In genomic region chr2:164856309-164857100, GRCm38 (mm10) we compare ENCODE assay signal across 10 mouse cellular contexts. TPM values are rescaled to one million over a fixed set of nuclear protein-coding genes. Genes with fewer than 3 reads are reported as not detected.
DNase-seq lines count a peak whose midpoint lies in the region; ATAC-seq and TF ChIP-seq lines count a peak whose summit lies in the region.
"Had no signal": no experiment of that assay in that cellular context is flagged by ENCODE, and none has a peak within 500 bp of the region (broad histone marks: within the 10 kb centered on the region; RNA-seq: fewer than 3 reads in every experiment).

No protein-coding gene starts in this region.

- no peaks in the 10 kb centered on the region for H3K79me2 ChIP-seq in heart, adult 2 months (replicated peaks; ENCODE audit: control insufficient read depth, insufficient read depth, low read length)

- TF ChIP-seq EP300 in heart, adult 2 months (IDR thresholded peaks at IDR 0.05; ENCODE audit: insufficient read depth, low read depth, low read length) = no peak

- CTCF ChIA-PET in Patski (lab: Charles Lee) = interaction anchor here (0.8 to 1.8 kb wide), 3 partner anchors 14 to 24 kb away, joined by 3 to 4 read pairs (median 3); partner anchors contain the start of genes Ctsa and Neurl2

- TF ChIP-seq CTCF in heart, adult 2 months (IDR thresholded peaks at IDR 0.05) = peak; percentile 32; the same call in 1 of the 2 replicates
- TF ChIP-seq CTCF in Patski (IDR thresholded peaks at IDR 0.05) = no peak
- no peak for TF ChIP-seq CTCF in forebrain, postnatal 0 days (IDR thresholded peaks at IDR 0.05; ENCODE audit: low read depth)

- ATAC-seq in Patski = peak; percentile 32
- ATAC-seq in forebrain, postnatal 0 days = peak; percentile 24; the same call in 1 of the 2 replicates
- peak; percentile 30 for ATAC-seq in limb, embryonic 14.5 days (ENCODE audit: low FRiP score, low read depth)
- ATAC-seq in neural tube, embryonic 11.5 days (ENCODE audit: insufficient read depth, low FRiP score, low TSS enrichment) = peak; percentile 51; the same call in 1 of the 2 replicates

- DNase-seq in heart, adult 2 months = peak; percentile 49 to 63
- no peak for DNase-seq in heart, postnatal 25 days (ENCODE audit: low spot score)
- DNase-seq in Patski (ENCODE audit: low read depth, low spot score) = no peak
- DNase-seq in forebrain, postnatal 0 days = no peak
- no peak for DNase-seq in limb, embryonic 14.5 days (ENCODE audit: low spot score)
- DNase-seq in neural tube, embryonic 11.5 days (ENCODE audit: low spot score) = no peak
- DNase-seq in adrenal gland, postnatal 4 days (ENCODE audit: low spot score in 2 of 2) = no peak
- DNase-seq in frontal cortex, postnatal 10 days (ENCODE audit: low spot score in 2 of 2) = no peak

- intact Hi-C loops in heart, adult 2 months (cut with DNase I) = loop anchor here (2.0 kb wide), 1 partner anchor 22 kb away; the partner anchor contains the start of gene Pcif1
- intact Hi-C loops in heart, postnatal 25 days (cut with DNase I) = no loop called here

- peaks cover 4% of the 10 kb centered on the region; the same call in 1 of the 2 replicates for H3K4me1 ChIP-seq in heart, adult 2 months (ENCODE audit: control insufficient read depth, insufficient read depth, low read length)
- 0 out of 2 replicates have a peak, but pooled peaks cover 14% of the 10 kb centered on the region for H3K4me1 ChIP-seq in forebrain, postnatal 0 days (ENCODE audit: insufficient read depth)
- H3K4me1 ChIP-seq in limb, embryonic 14.5 days (ENCODE audit: control insufficient read depth, insufficient read depth, low read length) = peaks cover 10% of the 10 kb centered on the region; the same call in 1 of the 2 replicates
- peaks cover 12% of the 10 kb centered on the region for H3K4me1 ChIP-seq in neural tube, embryonic 11.5 days (ENCODE audit: control insufficient read depth, insufficient read depth, low read length)

- H3K4me3 ChIP-seq in heart, adult 2 months = peak overlapping the region; percentile 47
- peak overlapping the region; percentile 38 for H3K4me3 ChIP-seq in forebrain, postnatal 0 days (ENCODE audit: low read depth, low read length)
- H3K4me3 ChIP-seq in limb, embryonic 14.5 days (replicated peaks; ENCODE audit: low read length) = peak overlapping the region; percentile 52
- H3K4me3 ChIP-seq in neural tube, embryonic 11.5 days (ENCODE audit: low read depth, low read length) = peak overlapping the region; percentile 48

- no peaks in the 10 kb centered on the region for H3K36me3 ChIP-seq in heart, adult 2 months (ENCODE audit: control insufficient read depth, insufficient read depth, low read length)
- H3K36me3 ChIP-seq in forebrain, postnatal 0 days (ENCODE audit: insufficient read depth) = no peaks in the 10 kb centered on the region
- no peaks in the 10 kb centered on the region for H3K36me3 ChIP-seq in limb, embryonic 14.5 days (ENCODE audit: control insufficient read depth, insufficient read depth, low read length)
- no peaks in the 10 kb centered on the region for H3K36me3 ChIP-seq in neural tube, embryonic 11.5 days (ENCODE audit: control insufficient read depth, insufficient read depth, low read length)

- peak overlapping the region; percentile 81 for H3K4me2 ChIP-seq in forebrain, postnatal 0 days (ENCODE audit: low read depth)
- H3K4me2 ChIP-seq in limb, embryonic 14.5 days (replicated peaks; ENCODE audit: low read depth, low read length, severe bottlenecking) = peak overlapping the region; percentile 97
- peak overlapping the region; percentile 97 for H3K4me2 ChIP-seq in neural tube, embryonic 11.5 days (ENCODE audit: low read depth)

- no peak for TF ChIP-seq POLR2A in heart, adult 2 months (IDR thresholded peaks at IDR 0.05; ENCODE audit: insufficient read depth, low read depth, low read length)
- no peak for TF ChIP-seq POLR2A in limb, embryonic 14.5 days (IDR thresholded peaks at IDR 0.05; ENCODE audit: borderline replicate concordance, extremely low read depth, insufficient read depth, insufficient read length)

- H3K27me3 ChIP-seq in heart, adult 2 months (ENCODE audit: control insufficient read depth, insufficient read depth, low read length) = no peaks in the 10 kb centered on the region
- no peaks in the 10 kb centered on the region for H3K27me3 ChIP-seq in Patski
- peaks cover 21% of the 10 kb centered on the region for H3K27me3 ChIP-seq in forebrain, postnatal 0 days (ENCODE audit: insufficient read depth, low read length)
- peaks cover 41% of the 10 kb centered on the region for H3K27me3 ChIP-seq in limb, embryonic 14.5 days (ENCODE audit: control insufficient read depth, insufficient read depth, low read length)
- peaks cover 8% of the 10 kb centered on the region for H3K27me3 ChIP-seq in neural tube, embryonic 11.5 days (ENCODE audit: control insufficient read depth, insufficient read depth, low read length)

- H3K27ac ChIP-seq in heart, adult 2 months = peak overlapping the region; percentile 83
- no peak overlapping the region for H3K27ac ChIP-seq in forebrain, postnatal 0 days (ENCODE audit: low read depth, low read length)
- no peak overlapping the region for H3K27ac ChIP-seq in limb, embryonic 14.5 days (replicated peaks; ENCODE audit: low read depth, low read length)
- no peak overlapping the region for H3K27ac ChIP-seq in neural tube, embryonic 11.5 days (ENCODE audit: low read depth, low read length)

- H3K9ac ChIP-seq in heart, adult 2 months (ENCODE audit: low read depth, low read length) = peak overlapping the region; percentile 67
- peak overlapping the region; percentile 40; the same call in 1 of the 2 replicates for H3K9ac ChIP-seq in forebrain, postnatal 0 days
- H3K9ac ChIP-seq in limb, embryonic 14.5 days (ENCODE audit: low read depth, low read length, severe bottlenecking) = peak overlapping the region; percentile 34; the same call in 1 of the 2 replicates
- peak overlapping the region; percentile 32 for H3K9ac ChIP-seq in neural tube, embryonic 11.5 days (ENCODE audit: low read length)

- in situ Hi-C loops in Patski (cut with MboI; ENCODE audit: low pct_unique_long_range_greater_than_20kb) = no loop called here

- WGBS in heart, adult 2 months = 3% methylated on average over 42 of the region's 42 CpGs
- WGBS in forebrain, postnatal 0 days = 2% methylated on average over 42 of the region's 42 CpGs
- 1% methylated on average over 42 of the region's 42 CpGs for WGBS in limb, embryonic 14.5 days
- WGBS in neural tube, embryonic 11.5 days = under 1% methylated on average over 42 of the region's 42 CpGs

- H3K9me3 ChIP-seq in forebrain, postnatal 0 days (ENCODE audit: low read length) = no peaks in the 10 kb centered on the region
- H3K9me3 ChIP-seq in limb, embryonic 14.5 days (ENCODE audit: control insufficient read depth, low read length) = no peaks in the 10 kb centered on the region
- no peaks in the 10 kb centered on the region for H3K9me3 ChIP-seq in neural tube, embryonic 11.5 days (ENCODE audit: control insufficient read depth, low read length)

- POLR2A ChIA-PET in Patski (lab: Charles Lee) = interaction anchor here (1.0 kb wide), 1 partner anchor 10 kb away, joined by 4 read pairs; no protein-coding TSS in a partner anchor

RNA-seq across cellular contexts. Expression of gene Pltp, which starts 1.0 kb away (rescaled TPM):
- total RNA-seq in heart, adult 2 months (2021) = 10 to 100 TPM; 33.8 to 36.1 TPM
- 57.4 and 71.2 TPM in 2 replicates for polyA plus RNA-seq in heart, adult 2 months (2012; rRNA removed)
- total RNA-seq in heart, postnatal 25 days (2021) = 10 to 100 TPM; 35.9 to 37.5 TPM
- 9.4 TPM for polyA plus RNA-seq in Patski (2021)
- 28.2 and 43.4 TPM in 2 replicates for total RNA-seq in forebrain, postnatal 0 days (2014; rRNA removed)
- polyA plus RNA-seq in forebrain, postnatal 0 days (2015; fragmentation: Nextera tagmentation; extraction: Ambion mirVana) = 67.9 and 80.7 TPM in 2 replicates
- polyA plus RNA-seq in limb, embryonic 14.5 days (2012; rRNA removed) = 45.5 and 55.3 TPM in 2 replicates
- polyA plus RNA-seq in limb, embryonic 14.5 days (2014; fragmentation: Nextera tagmentation; extraction: Ambion mirVana) = 51.1 and 56.2 TPM in 2 replicates
- polyA plus RNA-seq in neural tube, embryonic 11.5 days (2014; fragmentation: Nextera tagmentation; extraction: Ambion mirVana) = 58.4 and 58.9 TPM in 2 replicates
- total RNA-seq in adrenal gland, postnatal 4 days (2021) = 10 to 100 TPM; 25.7 to 28.9 TPM

RNA-seq across cellular contexts. Expression of gene Pcif1, which starts 22.6 kb away (rescaled TPM):
- total RNA-seq in heart, adult 2 months (2021) = 10 to 100 TPM; 25.7 to 31.8 TPM
- polyA plus RNA-seq in heart, adult 2 months (2012; rRNA removed) = 18.4 and 20.8 TPM in 2 replicates
- total RNA-seq in heart, postnatal 25 days (2021) = 10 to 100 TPM; 27.5 to 34.6 TPM
- polyA plus RNA-seq in Patski (2021) = 38.7 TPM
- total RNA-seq in forebrain, postnatal 0 days (2014; rRNA removed) = 67.3 and 82.2 TPM in 2 replicates
- polyA plus RNA-seq in forebrain, postnatal 0 days (2015; fragmentation: Nextera tagmentation; extraction: Ambion mirVana) = 104 and 115 TPM in 2 replicates
- 40.5 and 48.6 TPM in 2 replicates for polyA plus RNA-seq in limb, embryonic 14.5 days (2012; rRNA removed)
- polyA plus RNA-seq in limb, embryonic 14.5 days (2014; fragmentation: Nextera tagmentation; extraction: Ambion mirVana) = 66.4 and 73.0 TPM in 2 replicates
- polyA plus RNA-seq in neural tube, embryonic 11.5 days (2014; fragmentation: Nextera tagmentation; extraction: Ambion mirVana) = 68.0 and 76.6 TPM in 2 replicates
- total RNA-seq in adrenal gland, postnatal 4 days (2021) = 10 to 100 TPM; 78.8 to 80.7 TPM

RNA-seq across cellular contexts. Expression of gene Neurl2, which starts 23.2 kb away (rescaled TPM):
- total RNA-seq in heart, adult 2 months (2021) = 10 to 100 TPM; 47.2 to 49.2 TPM
- 54.2 and 54.8 TPM in 2 replicates for polyA plus RNA-seq in heart, adult 2 months (2012; rRNA removed)
- 10 to 100 TPM; 39.9 to 44.6 TPM for total RNA-seq in heart, postnatal 25 days (2021)
- polyA plus RNA-seq in Patski (2021) = 2.6 TPM
- total RNA-seq in forebrain, postnatal 0 days (2014; rRNA removed) = 5.0 and 5.4 TPM in 2 replicates
- 4.7 and 6.4 TPM in 2 replicates for polyA plus RNA-seq in forebrain, postnatal 0 days (2015; fragmentation: Nextera tagmentation; extraction: Ambion mirVana)
- 7.2 and 8.5 TPM in 2 replicates for polyA plus RNA-seq in limb, embryonic 14.5 days (2012; rRNA removed)
- 5.5 and 7.6 TPM in 2 replicates for polyA plus RNA-seq in limb, embryonic 14.5 days (2014; fragmentation: Nextera tagmentation; extraction: Ambion mirVana)
- polyA plus RNA-seq in neural tube, embryonic 11.5 days (2014; fragmentation: Nextera tagmentation; extraction: Ambion mirVana) = 3.8 and 4.8 TPM in 2 replicates
- total RNA-seq in adrenal gland, postnatal 4 days (2021) = 1 to 10 TPM; 5.4 to 7.4 TPM

RNA-seq across cellular contexts. Expression of gene Ctsa, which starts 23.8 kb away (rescaled TPM):
- total RNA-seq in heart, adult 2 months (2021) = 10 to 100 TPM; 94.3 to 99.8 TPM
- 200 and 232 TPM in 2 replicates for polyA plus RNA-seq in heart, adult 2 months (2012; rRNA removed)
- 100 to 1,000 TPM in 1 of 2 experiments, 10 to 100 TPM in 1; 90.9 to 108 TPM for total RNA-seq in heart, postnatal 25 days (2021)
- 479 TPM for polyA plus RNA-seq in Patski (2021)
- total RNA-seq in forebrain, postnatal 0 days (2014; rRNA removed) = 86.2 and 93.8 TPM in 2 replicates
- polyA plus RNA-seq in forebrain, postnatal 0 days (2015; fragmentation: Nextera tagmentation; extraction: Ambion mirVana) = 83.5 and 95.3 TPM in 2 replicates
- 197 and 285 TPM in 2 replicates for polyA plus RNA-seq in limb, embryonic 14.5 days (2012; rRNA removed)
- polyA plus RNA-seq in limb, embryonic 14.5 days (2014; fragmentation: Nextera tagmentation; extraction: Ambion mirVana) = 147 and 163 TPM in 2 replicates
- 87.9 and 88.6 TPM in 2 replicates for polyA plus RNA-seq in neural tube, embryonic 11.5 days (2014; fragmentation: Nextera tagmentation; extraction: Ambion mirVana)
- total RNA-seq in adrenal gland, postnatal 4 days (2021) = 100 to 1,000 TPM; 140 to 158 TPM

RNA-seq across cellular contexts. Expression of gene Spata25, which starts 28.2 kb away (rescaled TPM):
- under 1 TPM; 0.60 to 0.68 TPM for total RNA-seq in heart, adult 2 months (2021)
- polyA plus RNA-seq in heart, adult 2 months (2012; rRNA removed) = 0.23 TPM in 1 of 2 replicates, not detected in the other
- total RNA-seq in heart, postnatal 25 days (2021) = under 1 TPM; 0.42 to 0.64 TPM
- 0.14 TPM for polyA plus RNA-seq in Patski (2021)
- 0.62 and 1.00 TPM in 2 replicates for total RNA-seq in forebrain, postnatal 0 days (2014; rRNA removed)
- not detected in 2 replicates for polyA plus RNA-seq in forebrain, postnatal 0 days (2015; fragmentation: Nextera tagmentation; extraction: Ambion mirVana)
- polyA plus RNA-seq in limb, embryonic 14.5 days (2012; rRNA removed) = 0.09 and 0.13 TPM in 2 replicates
- polyA plus RNA-seq in limb, embryonic 14.5 days (2014; fragmentation: Nextera tagmentation; extraction: Ambion mirVana) = not detected in 2 replicates
- polyA plus RNA-seq in neural tube, embryonic 11.5 days (2014; fragmentation: Nextera tagmentation; extraction: Ambion mirVana) = not detected in 2 replicates
- total RNA-seq in adrenal gland, postnatal 4 days (2021) = 1 to 10 TPM in 1 of 2 experiments, under 1 TPM in 1; 0.76 to 1.7 TPM
- total RNA-seq: adrenal gland, postnatal 36 days; neutrophil, adult 5-6 weeks had no signal

Comparison
In these comparisons a context has a peak if more than half of its experiments do, and no peak if none do; other contexts are left out.
1. DNase-seq: peak in heart, adult 2 months (2 of 2); none in heart, postnatal 25 days (single experiment), Patski (single experiment), forebrain, postnatal 0 days (single experiment), limb, embryonic 14.5 days (single experiment), neural tube, embryonic 11.5 days (single experiment), adrenal gland, postnatal 4 days (0 of 2) and frontal cortex, postnatal 10 days (0 of 2).
2. Peak in every context shown above with its lines, with median percentiles within 50 percentile points of each other: H3K4me3 ChIP-seq, H3K9ac ChIP-seq, ATAC-seq and H3K4me2 ChIP-seq.